Mouse (Mus musculus) C2C12 (cell line): ENCODE results near the gene Plekhg1.

Experiments
- CTCF ChIP-seq: IDR thresholded peaks from one replicate; pipeline ENCODE4 v1.5.1; 2011; ENCODE audit not compliant: control insufficient read depth, insufficient read depth, insufficient read length
- MAX ChIP-seq: IDR thresholded peaks from one replicate; pipeline ENCODE4 v1.6.1; 2011; ENCODE audit warnings: mild to moderate bottlenecking, control low read depth
- USF1 ChIP-seq: IDR thresholded peaks from one replicate; pipeline ENCODE4 v1.6.1; 2011; ENCODE audit warnings: low read depth, mild to moderate bottlenecking, control low read depth, moderate library complexity

DNA sequence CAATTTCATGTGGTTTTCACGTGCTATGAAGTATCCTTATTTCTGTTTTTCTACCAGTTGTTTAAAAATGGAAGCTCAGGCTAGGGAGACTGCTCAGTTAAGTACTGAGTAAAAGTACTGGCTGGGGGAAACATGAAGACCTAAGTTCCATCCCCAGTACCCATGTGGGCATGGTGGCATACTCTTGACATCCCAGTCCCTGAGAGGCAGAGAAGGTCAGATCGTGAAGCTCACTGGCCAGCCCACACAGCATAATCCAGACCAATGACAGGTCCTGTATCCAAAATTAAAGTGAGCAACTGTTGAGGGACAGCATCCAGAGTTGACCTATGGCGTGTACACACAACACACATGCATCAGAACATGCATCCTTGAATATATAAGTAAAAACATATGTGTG lies 234.2 kb downstream of the Plekhg1 start:
- TF ChIP-seq CTCF (no peak), USF1 (no peak), MAX (no peak)
